Mouse (Mus musculus): ENCODE measurements around the gene Bmp2.

The Bmp2 gene

GRCm38 (mm10) chr2:133565995-133566710, 14.2 kb downstream of the Bmp2 start:
- DNase-seq (ENCODE audit: low spot score in 2 of 2): no peak

- DNase-seq (ENCODE audit: low spot score in 2 of 2): peak; percentile 3 to 7
Measured at GRCm38 (mm10) chr2:133591562-133592255, 39.8 kb downstream of the Bmp2 start.

All from heart, adult 9 months (tissue).